Comparison of ENCODE assay signal across 12 mouse cellular contexts in genomic region chr2:112612628-112613027, GRCm38 (mm10).
DNase-seq lines count a peak whose midpoint lies in the region; ATAC-seq and TF ChIP-seq lines count a peak whose summit lies in the region.
"Had no signal": no experiment of that assay in that cellular context is flagged by ENCODE, and none has a peak within 500 bp of the region (broad histone marks: within the 10 kb centered on the region; RNA-seq: fewer than 3 reads in every experiment).

No protein-coding gene starts in this region.

- no peaks in the 10 kb centered on the region for H3K79me2 ChIP-seq in heart, adult 2 months (replicated peaks; ENCODE audit: control insufficient read depth, insufficient read depth, low read length)

- no peaks in the 10 kb centered on the region for H3K4me1 ChIP-seq in heart, adult 2 months (ENCODE audit: control insufficient read depth, insufficient read depth, low read length)
- no peaks in the 10 kb centered on the region for H3K4me1 ChIP-seq in heart, embryonic 10.5 days
- H3K4me1 ChIP-seq in lung, adult 2 months (ENCODE audit: control insufficient read depth, insufficient read depth, low read length): no peaks in the 10 kb centered on the region
- H3K4me1 ChIP-seq in G1E (ENCODE audit: insufficient read depth, low read depth, low read length): no peaks in the 10 kb centered on the region
- H3K4me1 ChIP-seq: hindbrain, embryonic 12.5 days; liver, embryonic 13.5 days had no signal

- H3K9me3 ChIP-seq in heart, embryonic 10.5 days: no peaks in the 10 kb centered on the region
- no peaks in the 10 kb centered on the region for H3K9me3 ChIP-seq in G1E (replicated peaks)
- H3K9me3 ChIP-seq: hindbrain, embryonic 12.5 days; liver, embryonic 13.5 days; neural tube, embryonic 12.5 days had no signal

- intact Hi-C loops in heart, adult 2 months (cut with DNase I): loop anchor here (2.0 kb wide), 1 partner anchor 110 kb away; no protein-coding TSS in a partner anchor

- no peak for TF ChIP-seq EP300 in heart, adult 2 months (IDR thresholded peaks at IDR 0.05; ENCODE audit: insufficient read depth, low read depth, low read length)

- WGBS in heart, adult 2 months: 69% methylated on average over 3 of the region's 3 CpGs
- 72% methylated on average over 3 of the region's 3 CpGs for WGBS in heart, embryonic 10.5 days
- WGBS in lung, adult 2 months: 79% methylated on average over 3 of the region's 3 CpGs

- H3K36me3 ChIP-seq in heart, adult 2 months (ENCODE audit: control insufficient read depth, insufficient read depth, low read length): no peaks in the 10 kb centered on the region
- H3K36me3 ChIP-seq in heart, embryonic 10.5 days: no peaks in the 10 kb centered on the region
- H3K36me3 ChIP-seq in G1E (replicated peaks): peaks cover 3% of the 10 kb centered on the region
- H3K36me3 ChIP-seq: hindbrain, embryonic 12.5 days; neural tube, embryonic 12.5 days had no signal

- peak; percentile 49 for TF ChIP-seq CTCF in heart, adult 2 months (IDR thresholded peaks at IDR 0.05)
- 0 out of 2 replicates have a peak, but pooled peaks have one; percentile 2 for TF ChIP-seq CTCF in lung, adult 2 months (IDR thresholded peaks at IDR 0.05; ENCODE audit: insufficient read depth, low read length)
- no peak for TF ChIP-seq CTCF in G1E (IDR thresholded peaks at IDR 0.05; ENCODE audit: low read depth, low read length)

- H3K27me3 ChIP-seq in heart, adult 2 months (ENCODE audit: control insufficient read depth, insufficient read depth, low read length): no peaks in the 10 kb centered on the region
- H3K27me3 ChIP-seq in heart, embryonic 10.5 days (ENCODE audit: insufficient read depth, poor library complexity, severe bottlenecking): no peaks in the 10 kb centered on the region
- no peaks in the 10 kb centered on the region for H3K27me3 ChIP-seq in G1E (ENCODE audit: insufficient read depth, low read length)
- H3K27me3 ChIP-seq: hindbrain, embryonic 12.5 days; liver, embryonic 13.5 days; neural tube, embryonic 12.5 days had no signal

- peak; percentile 45; the same call in 1 of the 2 replicates for ATAC-seq in G1E (ENCODE audit: extremely low read depth, insufficient number of reproducible peaks, low FRiP score, poor library complexity, severe bottlenecking)

- no peak for DNase-seq in heart, adult 2 months
- DNase-seq in heart, embryonic 10.5 days (ENCODE audit: low spot score): no peak
- no peak for DNase-seq in lung, adult 2 months
- no peak for DNase-seq in lung, postnatal 14 days
- DNase-seq in G1E (ENCODE audit: low spot score): no peak
- peak; percentile 25 for DNase-seq in naive thymus-derived CD4-positive, alpha-beta T cell, adult 2 months (ENCODE audit: low read depth)
- DNase-seq in left cerebral cortex, adult 9 months (ENCODE audit: low spot score in 2 of 2): no peak
- no peak for DNase-seq in neural tube, embryonic 10.5 days (ENCODE audit: extremely low spot score, low spot score)
- DNase-seq: kidney, postnatal 14 days; liver, embryonic 13.5 days had no signal

- no peak for TF ChIP-seq POLR2A in heart, adult 2 months (IDR thresholded peaks at IDR 0.05; ENCODE audit: insufficient read depth, low read depth, low read length)
- TF ChIP-seq POLR2A in lung, adult 2 months (IDR thresholded peaks at IDR 0.05; ENCODE audit: borderline replicate concordance, extremely low read depth, low read depth, low read length): no peak

- no peak overlapping the region for H3K27ac ChIP-seq in heart, adult 2 months
- H3K27ac ChIP-seq in heart, embryonic 10.5 days: no peak overlapping the region
- H3K27ac ChIP-seq: hindbrain, embryonic 12.5 days; liver, embryonic 13.5 days; neural tube, embryonic 12.5 days had no signal

- H3K9ac ChIP-seq in heart, adult 2 months (ENCODE audit: low read depth, low read length): no peak overlapping the region
- H3K9ac ChIP-seq: hindbrain, embryonic 12.5 days; liver, embryonic 13.5 days; neural tube, embryonic 12.5 days had no signal

- H3K4me3 ChIP-seq in heart, adult 2 months: no peak overlapping the region
- H3K4me3 ChIP-seq in heart, embryonic 10.5 days: no peak overlapping the region
- H3K4me3 ChIP-seq in lung, adult 2 months (replicated peaks; ENCODE audit: extremely low read depth, low read depth, low read length): no peak overlapping the region
- no peak overlapping the region for H3K4me3 ChIP-seq in G1E (ENCODE audit: low read depth, low read length)
- H3K4me3 ChIP-seq: hindbrain, embryonic 12.5 days; liver, embryonic 13.5 days; neural tube, embryonic 12.5 days had no signal
